Mouse (Mus musculus) ES-Bruce4 (cell line): ENCODE data around the gene Syne1. TPM values are rescaled to one million over a fixed set of nuclear protein-coding genes. Genes with fewer than 3 reads are reported as not detected.

Experiments
- H3K27ac ChIP-seq: 2 replicates; pipeline ENCODE4 v1.5.1; 2012; ENCODE audit warnings: low read length, inconsistent platforms; ENCODE audit not compliant: insufficient read depth
- H3K27me3 ChIP-seq: 2 replicates; pipeline ENCODE4 v1.6.1; 2012; ENCODE audit warnings: mild to moderate bottlenecking, low read length, inconsistent platforms; ENCODE audit not compliant: control insufficient read depth, poor library complexity, insufficient read depth, severe bottlenecking
- H3K36me3 ChIP-seq: 2 replicates; pipeline ENCODE4 v1.6.1; 2012; ENCODE audit warnings: inconsistent platforms, mild to moderate bottlenecking, low read length, moderate library complexity; ENCODE audit not compliant: control insufficient read depth, poor library complexity, insufficient read depth, severe bottlenecking
- H3K4me1 ChIP-seq: one replicate; pipeline ENCODE4 v1.8.1; 2011; ENCODE audit warnings: low read length; ENCODE audit not compliant: control insufficient read depth, insufficient read depth
- H3K4me3 ChIP-seq: 2 replicates; pipeline ENCODE4 v1.5.1; 2011; ENCODE audit warnings: low read depth, mild to moderate bottlenecking, low read length
- H3K9ac ChIP-seq: 2 replicates; pipeline ENCODE4 v1.6.1; 2012; ENCODE audit warnings: low read depth, mild to moderate bottlenecking, inconsistent platforms; ENCODE audit not compliant: poor library complexity, severe bottlenecking
- H3K9me3 ChIP-seq: replicated peaks from 2 replicates; pipeline ENCODE4 v1.6.1; 2012; ENCODE audit warnings: mild to moderate bottlenecking, low read length, inconsistent platforms; ENCODE audit not compliant: control insufficient read depth, poor library complexity, insufficient read depth, severe bottlenecking
- CTCF ChIP-seq: IDR thresholded peaks from one replicate; pipeline ENCODE4 v1.8.1; 2011; ENCODE audit warnings: low read depth, low read length
- EP300 ChIP-seq: IDR thresholded peaks from 2 replicates; pipeline ENCODE4 v1.6.1; 2011; ENCODE audit warnings: low read depth, low read length; ENCODE audit not compliant: insufficient read depth
- POLR2A ChIP-seq: IDR thresholded peaks from one replicate; pipeline ENCODE4 v1.8.1; 2011; ENCODE audit warnings: low read length; ENCODE audit not compliant: insufficient read depth
- polyA plus RNA-seq: library from polyadenylated mRNA; stranded (reverse); fragments of >200 nt; gene quantifications from 2 replicates; pipeline ENCODE4 v1.2.4, GENCODE M21; 2011; ENCODE audit warnings: low read depth; ENCODE audit not compliant: missing spikeins, insufficient read depth, insufficient read length

Syne1 gene
- polyA plus RNA-seq, 1 experiment, result 3.2 TPM

DNA sequence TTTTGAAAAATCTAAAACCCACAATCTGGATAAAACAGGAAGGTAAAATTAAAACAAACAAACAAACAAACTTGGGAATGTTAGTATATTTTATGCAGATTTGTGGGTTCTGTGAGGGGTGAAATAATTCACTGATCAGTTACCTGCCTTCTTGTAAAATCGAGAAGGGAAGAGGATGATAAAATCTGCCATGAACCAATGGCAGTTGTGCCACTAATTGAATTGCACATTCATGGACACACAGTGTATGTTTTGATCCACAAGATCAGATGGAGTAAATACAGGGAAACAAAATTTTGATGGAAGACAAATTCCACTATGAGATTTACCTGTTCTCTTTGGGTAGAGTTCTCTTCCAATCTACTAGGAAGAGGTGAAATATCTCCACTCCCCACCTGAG lies 521.4 kb downstream of the Syne1 start:
- Histone ChIP-seq H3K27me3 (no peaks in the 10 kb centered on the region), H3K4me3 (no peak overlapping the region), H3K9ac (no peak overlapping the region), H3K9me3 (no peaks in the 10 kb centered on the region), H3K27ac (no peak overlapping the region), H3K36me3 (no peaks in the 10 kb centered on the region), H3K4me1 (peaks cover 2% of the 10 kb centered on the region)
- TF ChIP-seq CTCF (no peak), EP300 (no peak), POLR2A (no peak)

DNA sequence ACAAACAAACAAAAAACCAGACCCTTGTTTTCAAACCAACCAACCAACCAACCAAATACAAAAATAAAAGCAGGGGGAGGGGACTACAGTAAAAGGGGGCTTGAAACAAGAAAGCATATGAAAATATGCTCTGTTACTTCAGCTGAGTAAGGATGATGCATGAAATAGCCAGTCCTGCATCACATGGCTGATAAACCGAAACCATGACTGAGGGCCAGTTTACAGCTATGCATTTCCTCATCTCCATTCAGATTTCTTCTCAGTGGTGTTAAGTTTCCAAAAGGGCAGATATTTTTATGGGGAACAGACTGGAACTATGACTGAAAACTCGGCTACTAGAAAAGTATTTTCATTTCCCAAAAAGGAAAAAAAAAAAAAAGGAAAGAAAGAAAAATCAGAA lies 522.1 kb downstream of the Syne1 start:
- no peak overlapping the region for H3K9ac ChIP-seq
- no peak overlapping the region for H3K27ac ChIP-seq
- TF ChIP-seq EP300, result no peak
- TF ChIP-seq POLR2A, result no peak
- no peak for TF ChIP-seq CTCF
- peaks cover 2% of the 10 kb centered on the region for H3K4me1 ChIP-seq
- H3K27me3 ChIP-seq, result no peaks in the 10 kb centered on the region
- no peaks in the 10 kb centered on the region for H3K36me3 ChIP-seq
- no peaks in the 10 kb centered on the region for H3K9me3 ChIP-seq
- no peak overlapping the region for H3K4me3 ChIP-seq

DNA sequence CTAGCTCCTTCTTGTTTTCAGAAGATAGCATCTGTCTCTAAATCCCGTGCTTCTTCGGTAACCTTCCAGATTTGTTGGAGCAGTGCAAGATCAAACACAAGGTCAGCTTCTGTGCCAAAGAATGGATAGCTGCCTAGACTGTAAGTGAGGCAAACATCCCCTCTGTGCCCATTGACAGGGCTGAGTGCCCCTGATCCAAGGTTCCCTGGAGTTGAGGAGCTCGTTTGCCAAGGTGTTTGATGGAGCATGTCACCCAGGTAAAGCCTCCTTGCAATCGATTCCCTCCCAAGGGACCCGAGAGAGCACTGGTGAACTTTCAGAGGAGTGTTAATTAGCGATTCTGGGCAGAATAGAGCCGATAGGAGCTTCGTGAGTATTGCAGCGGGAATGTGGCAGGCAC lies 523.0 kb downstream of the Syne1 start:
- Histone ChIP-seq H3K27ac (no peak overlapping the region), H3K9me3 (no peaks in the 10 kb centered on the region), H3K9ac (no peak overlapping the region), H3K27me3 (no peaks in the 10 kb centered on the region), H3K4me1 (peaks cover 2% of the 10 kb centered on the region), H3K36me3 (no peaks in the 10 kb centered on the region), H3K4me3 (no peak overlapping the region)
- no peak for TF ChIP-seq EP300
- no peak for TF ChIP-seq CTCF
- no peak for TF ChIP-seq POLR2A

DNA sequence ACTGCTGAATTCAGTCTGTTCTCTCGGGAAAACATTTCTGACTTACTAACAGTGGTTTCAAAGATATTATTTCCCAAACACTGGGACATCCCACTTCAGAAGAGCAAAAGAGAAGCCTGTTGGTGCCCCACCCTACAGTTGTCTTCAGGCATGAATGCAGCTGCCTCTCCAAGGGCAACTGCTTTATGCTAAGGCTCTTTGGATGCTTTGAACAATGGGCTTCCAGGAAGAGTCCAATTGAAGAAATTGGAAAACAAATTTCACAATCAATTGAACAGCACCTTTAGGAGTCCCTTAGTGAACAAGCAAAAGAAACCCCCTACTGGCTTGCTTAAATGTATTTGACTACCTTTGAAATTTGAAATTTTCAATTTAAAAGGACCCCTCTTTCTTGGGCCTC lies 524.1 kb downstream of the Syne1 start:
- TF ChIP-seq CTCF (no peak), POLR2A (no peak), EP300 (no peak)
- Histone ChIP-seq H3K4me1 (peaks cover 2% of the 10 kb centered on the region), H3K9me3 (no peaks in the 10 kb centered on the region)

DNA sequence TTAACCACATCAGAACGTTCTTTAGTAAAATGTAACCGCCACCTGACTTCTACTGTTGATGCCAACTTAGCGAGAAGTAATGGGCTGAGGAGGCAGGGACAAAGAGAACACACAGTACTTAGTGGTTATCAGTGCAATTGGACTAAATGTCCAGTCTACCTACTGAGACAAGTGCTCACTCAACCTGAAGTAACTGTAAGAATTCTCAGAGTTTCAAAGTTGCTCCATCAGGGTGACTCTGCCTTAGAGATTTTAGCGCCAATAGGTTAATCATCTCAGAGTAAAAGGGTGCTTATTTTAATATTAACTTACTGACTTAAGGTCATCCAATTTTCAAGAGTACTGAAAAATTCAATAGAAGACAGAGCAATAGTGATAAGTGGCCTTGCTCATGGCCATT lies 525.4 kb downstream of the Syne1 start:
- Histone ChIP-seq H3K4me1 (peaks cover 2% of the 10 kb centered on the region), H3K27ac (no peak overlapping the region), H3K9me3 (no peaks in the 10 kb centered on the region), H3K4me3 (no peak overlapping the region), H3K27me3 (no peaks in the 10 kb centered on the region), H3K36me3 (no peaks in the 10 kb centered on the region), H3K9ac (no peak overlapping the region)
- TF ChIP-seq POLR2A, result no peak
- no peak for TF ChIP-seq CTCF
- TF ChIP-seq EP300, result no peak

More for the DNA sequence above, 524.1 kb downstream of the Syne1 start:
- Histone ChIP-seq H3K27ac (no peak overlapping the region), H3K27me3 (no peaks in the 10 kb centered on the region), H3K36me3 (no peaks in the 10 kb centered on the region), H3K4me3 (no peak overlapping the region), H3K9ac (no peak overlapping the region)

DNA sequence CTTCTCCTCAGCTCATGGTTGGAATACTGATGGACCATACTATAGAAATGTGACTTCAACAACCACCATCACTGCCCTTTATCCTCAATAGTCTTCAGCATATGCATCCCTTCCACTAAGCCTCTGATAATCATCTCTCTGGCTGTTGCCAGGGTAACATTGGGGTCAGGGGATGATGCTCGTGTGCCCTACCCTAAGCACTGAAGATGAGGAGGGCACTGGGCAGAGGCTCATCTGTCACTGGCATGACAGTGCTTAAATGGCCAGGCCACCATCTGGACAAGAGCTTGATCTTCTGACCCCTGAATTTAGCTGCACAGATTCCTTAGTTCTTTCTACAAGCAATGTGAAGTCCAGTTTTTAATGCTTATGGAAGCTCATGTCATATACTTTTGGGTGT lies 534.1 kb downstream of the Syne1 start:
- H3K27ac ChIP-seq, result no peak overlapping the region
- H3K9me3 ChIP-seq, result no peaks in the 10 kb centered on the region
- no peak overlapping the region for H3K4me3 ChIP-seq
- TF ChIP-seq EP300 (no peak), CTCF (no peak), POLR2A (no peak)
- no peaks in the 10 kb centered on the region for H3K4me1 ChIP-seq
- H3K27me3 ChIP-seq, result no peaks in the 10 kb centered on the region
- no peak overlapping the region for H3K9ac ChIP-seq
- H3K36me3 ChIP-seq, result no peaks in the 10 kb centered on the region
